Mouse (Mus musculus): ENCODE data around the gene Golph3l. TPM values are rescaled to one million over a fixed set of nuclear protein-coding genes. Genes with fewer than 3 reads are reported as not detected.

The Golph3l gene
- polyA plus RNA-seq, 1 experiment from 2014 or later: 29.8 TPM

GRCm38 (mm10) chr3:95655437-95655836 is 66.7 kb downstream of the Golph3l start:
- no peaks in the 10 kb centered on the region for H3K9me3 ChIP-seq (ENCODE audit: control insufficient read depth, low read length)
- no peaks in the 10 kb centered on the region for H3K27me3 ChIP-seq (replicated peaks; ENCODE audit: control insufficient read depth, insufficient read depth, low read length)
- no peak overlapping the region for H3K4me3 ChIP-seq (ENCODE audit: low read depth, low read length)
- ATAC-seq (replicated peaks; ENCODE audit: low FRiP score): no peak
- 0 out of 2 replicates have a peak, but pooled peaks cover 4% of the 10 kb centered on the region for H3K36me3 ChIP-seq (ENCODE audit: control insufficient read depth, insufficient read depth, low read length)
- H3K4me2 ChIP-seq: no peak overlapping the region
- peaks cover 20% of the 10 kb centered on the region for H3K4me1 ChIP-seq (replicated peaks; ENCODE audit: control insufficient read depth, insufficient read depth, low read length)
- DNase-seq (ENCODE audit: low spot score): no peak
- H3K27ac ChIP-seq (ENCODE audit: low read depth, low read length): no peak overlapping the region; the same call in 1 of the 2 replicates
- WGBS: 86% methylated on average over 5 of the region's 5 CpGs
- no peak overlapping the region for H3K9ac ChIP-seq (ENCODE audit: low read depth, low read length)

- H3K9ac ChIP-seq (ENCODE audit: low read depth, low read length): peak overlapping the region; percentile 14; the same call in 1 of the 2 replicates
- H3K27ac ChIP-seq (ENCODE audit: low read depth, low read length): no peak overlapping the region
Observed at GRCm38 (mm10) chr3:95657108-95657507, 68.4 kb downstream of the Golph3l start.

DNA sequence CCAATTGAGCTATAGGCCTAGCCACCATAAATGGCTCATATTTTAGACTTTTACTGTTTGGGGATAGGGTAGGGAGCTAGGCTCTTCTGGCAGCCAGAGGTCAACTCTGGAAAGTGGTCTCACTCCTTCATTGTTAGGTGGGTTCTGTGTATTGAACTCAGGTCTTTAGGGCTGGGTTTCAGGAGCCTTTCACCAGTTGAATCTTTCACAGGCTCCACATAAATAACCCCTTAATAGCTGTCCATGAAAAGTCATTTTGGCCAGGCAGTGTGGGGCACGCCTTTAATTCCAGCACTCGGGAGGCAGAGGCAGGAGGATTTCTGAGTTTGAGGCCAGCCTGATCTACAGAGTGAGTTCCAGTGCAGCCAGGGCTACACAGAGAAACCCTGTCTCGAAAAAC is 69.0 kb downstream of the Golph3l start:
- 73% methylated on average over 3 of the region's 3 CpGs for WGBS
- ATAC-seq (replicated peaks; ENCODE audit: low FRiP score): no peak
- peaks cover 14% of the 10 kb centered on the region; the same call in 1 of the 2 replicates for H3K36me3 ChIP-seq (ENCODE audit: control insufficient read depth, insufficient read depth, low read length)
- peak overlapping the region; percentile 97 for H3K4me3 ChIP-seq (ENCODE audit: low read depth, low read length)
- H3K9me3 ChIP-seq (ENCODE audit: control insufficient read depth, low read length): no peaks in the 10 kb centered on the region
- no peak for DNase-seq (ENCODE audit: low spot score)
- H3K27ac ChIP-seq (ENCODE audit: low read depth, low read length): peak overlapping the region; percentile 93
- H3K4me2 ChIP-seq: peak overlapping the region; percentile 88
- H3K27me3 ChIP-seq (replicated peaks; ENCODE audit: control insufficient read depth, insufficient read depth, low read length): no peaks in the 10 kb centered on the region
- H3K4me1 ChIP-seq (replicated peaks; ENCODE audit: control insufficient read depth, insufficient read depth, low read length): peaks cover 37% of the 10 kb centered on the region
- peak overlapping the region; percentile 100 for H3K9ac ChIP-seq (ENCODE audit: low read depth, low read length)

More at GRCm38 (mm10) chr3:95657108-95657507, 68.4 kb downstream of the Golph3l start:
- H3K27me3 ChIP-seq (replicated peaks; ENCODE audit: control insufficient read depth, insufficient read depth, low read length): no peaks in the 10 kb centered on the region
- no peak overlapping the region for H3K4me3 ChIP-seq (ENCODE audit: low read depth, low read length)
- no peak for ATAC-seq (replicated peaks; ENCODE audit: low FRiP score)
- no peak for DNase-seq (ENCODE audit: low spot score)
- peaks cover 35% of the 10 kb centered on the region for H3K4me1 ChIP-seq (replicated peaks; ENCODE audit: control insufficient read depth, insufficient read depth, low read length)
- 80% methylated on average over 3 of the region's 3 CpGs for WGBS
- H3K9me3 ChIP-seq (ENCODE audit: control insufficient read depth, low read length): no peaks in the 10 kb centered on the region
- no peak overlapping the region for H3K4me2 ChIP-seq
- H3K36me3 ChIP-seq (ENCODE audit: control insufficient read depth, insufficient read depth, low read length): peaks cover 9% of the 10 kb centered on the region; the same call in 1 of the 2 replicates

- H3K9me3 ChIP-seq (ENCODE audit: control insufficient read depth, low read length): no peaks in the 10 kb centered on the region
Observed at GRCm38 (mm10) chr3:95658236-95658867, 69.6 kb downstream of the Golph3l start, which contains the start of gene Mcl1. Gene Mcl1, plus strand, starts transcription at chr3:95658788.

GRCm38 (mm10) chr3:95658868-95659712 is 70.4 kb downstream of the Golph3l start:
- H3K4me3 ChIP-seq (ENCODE audit: low read depth, low read length): peak overlapping the region; percentile 97
- peaks cover 22% of the 10 kb centered on the region for H3K36me3 ChIP-seq (ENCODE audit: control insufficient read depth, insufficient read depth, low read length)
- peak overlapping the region; percentile 93 for H3K27ac ChIP-seq (ENCODE audit: low read depth, low read length)
- no peaks in the 10 kb centered on the region for H3K9me3 ChIP-seq (ENCODE audit: control insufficient read depth, low read length)
- WGBS: under 1% methylated on average over 103 of the region's 113 CpGs
- no peaks in the 10 kb centered on the region for H3K27me3 ChIP-seq (replicated peaks; ENCODE audit: control insufficient read depth, insufficient read depth, low read length)
- DNase-seq (ENCODE audit: low spot score) (peak; percentile 66), ATAC-seq (replicated peaks; ENCODE audit: low FRiP score) (peak; percentile 26)
- H3K9ac ChIP-seq (ENCODE audit: low read depth, low read length): peak overlapping the region; percentile 100
- H3K4me1 ChIP-seq (replicated peaks; ENCODE audit: control insufficient read depth, insufficient read depth, low read length): peaks cover 39% of the 10 kb centered on the region
- H3K4me2 ChIP-seq: peak overlapping the region; percentile 88

More at GRCm38 (mm10) chr3:95658236-95658867, 69.6 kb downstream of the Golph3l start, which contains the start of gene Mcl1:
- Histone ChIP-seq H3K4me2 (peak within 1 kb of the TSS; percentile 88), H3K9ac (ENCODE audit: low read depth, low read length) (peak within 1 kb of the TSS; percentile 100), H3K4me3 (ENCODE audit: low read depth, low read length) (peak within 1 kb of the TSS; percentile 97), H3K36me3 (ENCODE audit: control insufficient read depth, insufficient read depth, low read length) (peaks cover 17% of the 10 kb centered on the region), H3K27ac (ENCODE audit: low read depth, low read length) (peak within 1 kb of the TSS; percentile 93), H3K4me1 (replicated peaks; ENCODE audit: control insufficient read depth, insufficient read depth, low read length) (peaks cover 39% of the 10 kb centered on the region), H3K27me3 (replicated peaks; ENCODE audit: control insufficient read depth, insufficient read depth, low read length) (no peaks in the 10 kb centered on the region)
- peak; percentile 94 for ATAC-seq (replicated peaks; ENCODE audit: low FRiP score)
- peak; percentile 92 for DNase-seq (ENCODE audit: low spot score)
- WGBS: under 1% methylated on average over 43 of the region's 43 CpGs

DNA sequence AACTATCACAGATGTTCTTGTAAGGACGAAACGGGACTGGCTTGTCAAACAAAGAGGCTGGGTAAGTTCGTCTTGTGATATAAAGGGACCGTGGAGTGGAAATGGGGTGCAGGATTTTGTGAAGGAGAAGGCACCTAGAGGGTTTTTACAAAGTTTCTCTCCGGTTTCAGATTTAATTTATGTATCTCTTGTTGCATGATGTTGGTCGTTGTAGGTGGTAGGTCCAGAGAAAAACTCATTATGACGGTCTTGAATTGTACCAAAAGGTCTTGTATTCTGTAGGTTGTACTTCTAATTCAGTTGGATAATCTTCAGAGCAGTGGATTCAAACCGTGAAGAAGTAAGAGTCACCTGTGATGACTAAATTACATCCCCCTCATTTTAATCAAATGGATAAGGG is 71.2 kb downstream of the Golph3l start:
- Histone ChIP-seq H3K4me3 (ENCODE audit: low read depth, low read length) (peak overlapping the region; percentile 97), H3K27ac (ENCODE audit: low read depth, low read length) (peak overlapping the region; percentile 93; the same call in 1 of the 2 replicates), H3K27me3 (replicated peaks; ENCODE audit: control insufficient read depth, insufficient read depth, low read length) (no peaks in the 10 kb centered on the region), H3K4me2 (peak overlapping the region; percentile 88), H3K4me1 (replicated peaks; ENCODE audit: control insufficient read depth, insufficient read depth, low read length) (peaks cover 48% of the 10 kb centered on the region), H3K36me3 (ENCODE audit: control insufficient read depth, insufficient read depth, low read length) (peaks cover 30% of the 10 kb centered on the region), H3K9me3 (ENCODE audit: control insufficient read depth, low read length) (no peaks in the 10 kb centered on the region), H3K9ac (ENCODE audit: low read depth, low read length) (peak overlapping the region; percentile 100)
- 2% methylated on average over 8 of the region's 8 CpGs for WGBS
- ATAC-seq (replicated peaks; ENCODE audit: low FRiP score): no peak
- no peak for DNase-seq (ENCODE audit: low spot score)

GRCm38 (mm10) chr3:95660788-95661478 is 72.2 kb downstream of the Golph3l start:
- peak overlapping the region; percentile 97 for H3K4me3 ChIP-seq (ENCODE audit: low read depth, low read length)
- H3K4me1 ChIP-seq (replicated peaks; ENCODE audit: control insufficient read depth, insufficient read depth, low read length): peaks cover 56% of the 10 kb centered on the region
- H3K9ac ChIP-seq (ENCODE audit: low read depth, low read length): peak overlapping the region; percentile 100
- no peaks in the 10 kb centered on the region for H3K27me3 ChIP-seq (replicated peaks; ENCODE audit: control insufficient read depth, insufficient read depth, low read length)
- H3K4me2 ChIP-seq: peak overlapping the region; percentile 88
- H3K9me3 ChIP-seq (ENCODE audit: control insufficient read depth, low read length): no peaks in the 10 kb centered on the region
- peaks cover 33% of the 10 kb centered on the region for H3K36me3 ChIP-seq (ENCODE audit: control insufficient read depth, insufficient read depth, low read length)
- DNase-seq (ENCODE audit: low spot score): no peak
- WGBS: 27% methylated on average over 2 of the region's 2 CpGs
- ATAC-seq (replicated peaks; ENCODE audit: low FRiP score): no peak
- H3K27ac ChIP-seq (ENCODE audit: low read depth, low read length): peak overlapping the region; percentile 93; the same call in 1 of the 2 replicates

Data from liver, embryonic 11.5 days (tissue).